Mouse (Mus musculus) embryonic facial prominence, embryonic 15.5 days (tissue): Measurements from ENCODE around the gene Chka. TPM values are rescaled to one million over a fixed set of nuclear protein-coding genes. Genes with fewer than 3 reads are reported as not detected.

Experiments
- ATAC-seq: fragments of 200-750 bp; cut with Nextera tagmentation; 2 replicates; pipeline ENCODE4 v1.8.0; 2017; ENCODE audit warnings: low read depth, moderate TSS enrichment; ENCODE audit not compliant: insufficient number of reproducible peaks, low FRiP score, low TSS enrichment
- H3K27ac ChIP-seq: fragments of 300-500 bp; sonication (generic); replicated peaks from 2 replicates; pipeline ENCODE4 v1.5.1; 2015; ENCODE audit warnings: mild to moderate bottlenecking, inconsistent platforms
- H3K27me3 ChIP-seq: fragments of 300-500 bp; sonication (generic); 2 replicates; pipeline ENCODE4 v1.6.1; 2015; ENCODE audit warnings: inconsistent platforms
- H3K36me3 ChIP-seq: fragments of 300-500 bp; sonication (generic); 2 replicates; pipeline ENCODE4 v1.6.1; 2015; ENCODE audit warnings: mild to moderate bottlenecking, inconsistent platforms
- H3K4me1 ChIP-seq: fragments of 300-500 bp; sonication (generic); 2 replicates; pipeline ENCODE4 v1.6.1; 2015; ENCODE audit warnings: inconsistent platforms
- H3K4me2 ChIP-seq: fragments of 300-500 bp; sonication (generic); replicated peaks from 2 replicates; pipeline ENCODE4 v1.6.1; 2015; ENCODE audit warnings: mild to moderate bottlenecking, inconsistent platforms
- H3K4me3 ChIP-seq: fragments of 300-500 bp; sonication (generic); replicated peaks from 2 replicates; pipeline ENCODE4 v1.5.1; 2015; ENCODE audit warnings: mild to moderate bottlenecking, inconsistent platforms
- H3K9ac ChIP-seq: fragments of 300-500 bp; sonication (generic); 2 replicates; pipeline ENCODE4 v1.6.1; 2015; ENCODE audit warnings: inconsistent platforms
- H3K9me3 ChIP-seq: fragments of 300-500 bp; sonication (generic); replicated peaks from 2 replicates; pipeline ENCODE4 v1.6.1; 2016; ENCODE audit warnings: inconsistent platforms
- WGBS: fragments of 180-500 bp; shearing (Covaris S2); methylation state at CpG from one replicate; pipeline ENCODE4 v1.1.7; 2015; 5-methylcytosine and 5-hydroxymethylcytosine counted together
- polyA plus RNA-seq: library from polyadenylated mRNA; unstranded; fragments of >200 nt; fragmentation: Nextera tagmentation; extraction: Ambion mirVana; gene quantifications from 2 replicates; pipeline ENCODE4 v1.2.1, GENCODE M21; 2015

Gene Chka
- 38.2 and 44.3 TPM in 2 replicates for polyA plus RNA-seq

- Histone ChIP-seq H3K36me3 (no peaks in the 10 kb centered on the region), H3K27me3 (no peaks in the 10 kb centered on the region), H3K9me3 (no peaks in the 10 kb centered on the region), H3K4me1 (peaks cover 33% of the 10 kb centered on the region), H3K9ac (peak within 1 kb of the TSS; percentile 79), H3K4me3 (peak within 1 kb of the TSS; percentile 85), H3K4me2 (peak within 1 kb of the TSS; percentile 85), H3K27ac (peak within 1 kb of the TSS; percentile 98)
- peak; percentile 96 for ATAC-seq
- WGBS, result under 1% methylated on average over 54 of the region's 54 CpGs
Measured at GRCm38 (mm10) chr19:3851502-3851962, at the start of gene Chka. Chka (plus strand) TSS chr19:3851773.

DNA sequence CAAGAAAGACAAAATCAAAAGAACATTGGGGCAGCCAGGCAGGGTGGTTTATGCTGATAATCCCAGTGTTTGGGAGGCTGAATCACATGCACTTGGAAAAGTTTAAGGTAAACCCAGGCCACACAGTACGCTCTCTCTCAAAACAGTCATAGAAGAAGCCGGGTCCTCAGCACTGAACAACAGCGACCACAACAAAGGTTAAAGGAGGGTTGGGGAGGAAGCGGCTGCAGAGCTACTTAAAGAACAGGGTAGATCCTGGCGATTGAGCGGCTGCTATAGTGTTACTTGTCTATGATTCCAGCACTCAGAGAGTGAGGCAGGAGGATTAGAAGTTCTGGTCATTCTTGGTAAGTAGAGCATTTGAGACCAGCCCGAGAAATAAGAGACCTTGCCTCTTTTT lies 46.0 kb upstream of the Chka start:
- 86% methylated on average over 7 of the region's 7 CpGs for WGBS
- H3K4me1 ChIP-seq, result no peaks in the 10 kb centered on the region
- no peak for ATAC-seq
- no peaks in the 10 kb centered on the region for H3K9me3 ChIP-seq
- no peak overlapping the region for H3K27ac ChIP-seq
- H3K4me3 ChIP-seq, result no peak overlapping the region
- no peak overlapping the region for H3K4me2 ChIP-seq
- H3K27me3 ChIP-seq, result no peaks in the 10 kb centered on the region
- H3K36me3 ChIP-seq, result peaks cover 85% of the 10 kb centered on the region
- no peak overlapping the region for H3K9ac ChIP-seq

- WGBS, result 93% methylated on average over 10 of the region's 10 CpGs
- no peaks in the 10 kb centered on the region for H3K4me1 ChIP-seq
- no peaks in the 10 kb centered on the region for H3K27me3 ChIP-seq
- no peak overlapping the region for H3K4me2 ChIP-seq
- H3K27ac ChIP-seq, result no peak overlapping the region; the same call in 1 of the 2 replicates
- H3K4me3 ChIP-seq, result no peak overlapping the region
- H3K9me3 ChIP-seq, result no peaks in the 10 kb centered on the region
- ATAC-seq, result no peak
- peaks cover 91% of the 10 kb centered on the region for H3K36me3 ChIP-seq
- no peak overlapping the region for H3K9ac ChIP-seq
Measured at GRCm38 (mm10) chr19:3810536-3811233, 40.9 kb upstream of the Chka start.

GRCm38 (mm10) chr19:3814461-3814860 lies 37.1 kb upstream of the Chka start:
- no peaks in the 10 kb centered on the region for H3K27me3 ChIP-seq
- no peak overlapping the region for H3K4me3 ChIP-seq
- no peaks in the 10 kb centered on the region for H3K4me1 ChIP-seq
- no peak for ATAC-seq
- H3K9me3 ChIP-seq, result no peaks in the 10 kb centered on the region
- H3K27ac ChIP-seq, result no peak overlapping the region
- H3K36me3 ChIP-seq, result peaks cover 68% of the 10 kb centered on the region
- H3K9ac ChIP-seq, result no peak overlapping the region
- H3K4me2 ChIP-seq, result no peak overlapping the region
- 89% methylated on average over 10 of the region's 10 CpGs for WGBS

GRCm38 (mm10) chr19:3815824-3816223 lies 35.7 kb upstream of the Chka start:
- Histone ChIP-seq H3K27me3 (no peaks in the 10 kb centered on the region), H3K9ac (no peak overlapping the region), H3K4me1 (no peaks in the 10 kb centered on the region), H3K4me2 (no peak overlapping the region), H3K36me3 (peaks cover 54% of the 10 kb centered on the region), H3K9me3 (no peaks in the 10 kb centered on the region), H3K27ac (no peak overlapping the region), H3K4me3 (no peak overlapping the region)
- 88% methylated on average over 12 of the region's 12 CpGs for WGBS
- ATAC-seq, result no peak

GRCm38 (mm10) chr19:3819080-3819479 lies 32.5 kb upstream of the Chka start:
- 72% methylated on average over 2 of the region's 2 CpGs for WGBS
- H3K4me2 ChIP-seq, result no peak overlapping the region
- H3K9me3 ChIP-seq, result no peaks in the 10 kb centered on the region
- H3K27me3 ChIP-seq, result no peaks in the 10 kb centered on the region
- H3K4me1 ChIP-seq, result no peaks in the 10 kb centered on the region
- no peak overlapping the region for H3K27ac ChIP-seq
- no peak overlapping the region for H3K4me3 ChIP-seq
- ATAC-seq, result no peak
- peaks cover 31% of the 10 kb centered on the region for H3K36me3 ChIP-seq
- no peak overlapping the region for H3K9ac ChIP-seq

DNA sequence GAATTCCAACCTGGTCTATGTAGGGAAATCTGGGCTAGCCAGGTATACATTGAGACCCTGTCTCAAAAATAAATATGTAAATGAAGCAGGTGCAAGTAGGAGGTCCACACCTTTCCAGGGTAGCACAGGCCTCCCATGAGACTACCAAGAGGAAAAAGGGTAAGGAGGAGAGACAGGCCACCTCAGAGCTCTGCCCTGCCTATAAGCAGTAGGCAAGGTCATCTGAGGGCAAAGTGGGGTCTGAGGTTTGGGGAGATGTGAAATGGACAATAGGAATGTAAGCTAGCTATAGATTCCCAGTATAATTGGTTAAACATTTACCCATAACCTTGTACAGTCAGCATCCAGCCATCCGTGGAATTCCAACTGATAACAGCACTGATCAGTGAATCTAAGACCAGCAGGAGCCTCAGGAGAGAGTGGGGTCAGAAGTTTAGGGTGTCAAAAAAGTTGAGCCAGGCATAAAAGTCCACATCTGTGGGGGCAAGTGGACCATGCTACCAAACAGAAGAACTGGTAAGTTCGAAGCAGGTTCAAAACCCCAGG lies 31.6 kb upstream of the Chka start:
- Histone ChIP-seq H3K27me3 (no peaks in the 10 kb centered on the region), H3K27ac (no peak overlapping the region), H3K9me3 (no peaks in the 10 kb centered on the region), H3K4me2 (no peak overlapping the region), H3K9ac (no peak overlapping the region), H3K36me3 (peaks cover 22% of the 10 kb centered on the region), H3K4me3 (no peak overlapping the region), H3K4me1 (no peaks in the 10 kb centered on the region)
- 80% methylated on average over 2 of the region's 2 CpGs for WGBS
- no peak for ATAC-seq

DNA sequence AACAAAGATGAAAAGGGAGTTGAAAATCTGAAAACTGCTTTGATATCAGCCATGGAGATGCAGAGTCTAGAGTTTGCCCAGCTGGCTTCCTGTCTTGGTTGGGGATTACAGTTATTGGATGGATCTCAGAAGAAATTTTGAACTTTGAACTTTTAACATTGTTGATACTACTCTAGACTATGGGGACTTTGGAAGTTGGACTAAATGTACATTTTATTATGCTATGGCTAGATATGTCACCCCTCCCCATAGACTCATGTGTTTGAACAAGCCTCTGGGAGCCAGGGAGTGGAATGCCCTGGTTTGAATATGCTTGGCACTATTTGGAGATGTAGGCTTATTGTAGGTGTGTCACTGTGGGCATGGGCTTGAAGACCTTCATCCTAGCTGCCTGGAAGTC lies 26.5 kb upstream of the Chka start:
- H3K4me1 ChIP-seq, result no peaks in the 10 kb centered on the region

GRCm38 (mm10) chr19:3829863-3830262 lies 21.7 kb upstream of the Chka start:
- H3K36me3 ChIP-seq, result no peaks in the 10 kb centered on the region
- H3K4me1 ChIP-seq, result no peaks in the 10 kb centered on the region
- no peaks in the 10 kb centered on the region for H3K9me3 ChIP-seq
- no peak for ATAC-seq
- no peak overlapping the region for H3K4me2 ChIP-seq
- H3K27ac ChIP-seq, result no peak overlapping the region
- no peak overlapping the region for H3K4me3 ChIP-seq
- WGBS, result 83% methylated on average over 3 of the region's 3 CpGs
- no peaks in the 10 kb centered on the region for H3K27me3 ChIP-seq
- H3K9ac ChIP-seq, result no peak overlapping the region

More for the DNA sequence above, 26.5 kb upstream of the Chka start:
- H3K27me3 ChIP-seq, result no peaks in the 10 kb centered on the region
- H3K9ac ChIP-seq, result no peak overlapping the region
- ATAC-seq, result no peak
- no peaks in the 10 kb centered on the region for H3K9me3 ChIP-seq
- H3K4me3 ChIP-seq, result no peak overlapping the region
- H3K27ac ChIP-seq, result no peak overlapping the region
- no peaks in the 10 kb centered on the region for H3K36me3 ChIP-seq
- H3K4me2 ChIP-seq, result no peak overlapping the region

- WGBS, result 76% methylated on average over 8 of the region's 8 CpGs
- Histone ChIP-seq H3K27me3 (no peaks in the 10 kb centered on the region), H3K4me3 (no peak overlapping the region), H3K27ac (no peak overlapping the region), H3K36me3 (no peaks in the 10 kb centered on the region), H3K4me1 (no peaks in the 10 kb centered on the region), H3K9ac (no peak overlapping the region), H3K4me2 (no peak overlapping the region), H3K9me3 (no peaks in the 10 kb centered on the region)
- ATAC-seq, result no peak
Measured at GRCm38 (mm10) chr19:3831716-3832115, 19.9 kb upstream of the Chka start.

DNA sequence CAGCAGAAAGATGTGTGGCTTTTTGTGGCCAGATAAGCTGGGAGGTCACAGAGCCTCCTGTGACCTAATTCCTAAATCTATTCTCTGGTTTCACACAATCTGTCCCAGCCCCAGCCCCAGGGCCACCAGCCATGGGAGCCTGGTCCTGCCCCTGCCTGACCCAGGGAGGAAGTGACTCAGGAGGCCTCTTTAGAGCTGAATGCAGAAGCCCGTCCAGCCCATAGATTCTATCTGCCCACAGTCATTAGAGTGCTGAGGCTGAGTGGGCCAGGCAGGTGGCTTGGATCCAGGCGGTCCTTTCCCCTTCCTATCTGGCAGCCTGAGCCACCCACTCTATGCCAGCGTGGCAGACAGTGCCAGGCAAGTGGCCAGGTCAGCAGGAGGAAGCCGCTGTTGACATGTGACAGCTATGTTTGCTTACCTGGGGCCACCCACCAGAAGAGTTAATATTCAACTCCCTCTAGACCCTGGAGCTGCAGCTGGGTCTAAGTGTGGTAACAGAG lies 18.7 kb upstream of the Chka start:
- Histone ChIP-seq H3K27ac (no peak overlapping the region), H3K4me1 (no peaks in the 10 kb centered on the region), H3K36me3 (no peaks in the 10 kb centered on the region), H3K4me2 (no peak overlapping the region), H3K9ac (no peak overlapping the region), H3K27me3 (no peaks in the 10 kb centered on the region), H3K4me3 (no peak overlapping the region), H3K9me3 (no peaks in the 10 kb centered on the region)
- ATAC-seq, result no peak
- WGBS, result 55% methylated on average over 4 of the region's 4 CpGs

GRCm38 (mm10) chr19:3834301-3834700 lies 17.3 kb upstream of the Chka start:
- Histone ChIP-seq H3K36me3 (no peaks in the 10 kb centered on the region), H3K4me1 (no peaks in the 10 kb centered on the region), H3K4me2 (no peak overlapping the region), H3K9me3 (no peaks in the 10 kb centered on the region), H3K9ac (no peak overlapping the region), H3K4me3 (no peak overlapping the region), H3K27ac (no peak overlapping the region), H3K27me3 (no peaks in the 10 kb centered on the region)
- ATAC-seq, result no peak
- 88% methylated on average over 7 of the region's 7 CpGs for WGBS
